Comparison of ENCODE assay signal across 16 mouse cellular contexts in genomic region chr5:6881396-6881795, GRCm38 (mm10).
"Had no signal": no experiment of that assay in that cellular context is flagged by ENCODE, and none has a peak within 500 bp of the region (broad histone marks: within the 10 kb centered on the region; RNA-seq: fewer than 3 reads in every experiment).

No protein-coding gene starts in this region.

- H3K4me2 ChIP-seq: heart, embryonic 11.5 days; heart, embryonic 12.5 days; heart, embryonic 13.5 days; heart, embryonic 15.5 days; hindbrain, embryonic 12.5 days; hindbrain, embryonic 13.5 days; hindbrain, embryonic 14.5 days; hindbrain, embryonic 15.5 days; kidney, embryonic 15.5 days had no signal

- ATAC-seq: hindbrain, embryonic 16.5 days; hindbrain, postnatal 0 days had no signal

- H3K36me3 ChIP-seq: heart, embryonic 10.5 days; heart, embryonic 12.5 days; heart, embryonic 13.5 days; heart, embryonic 15.5 days; hindbrain, embryonic 10.5 days; hindbrain, embryonic 12.5 days; hindbrain, embryonic 13.5 days; hindbrain, embryonic 15.5 days; kidney, embryonic 15.5 days had no signal

- H3K4me1 ChIP-seq: heart, embryonic 10.5 days; heart, embryonic 12.5 days; heart, embryonic 13.5 days; heart, embryonic 15.5 days; hindbrain, embryonic 10.5 days; hindbrain, embryonic 12.5 days; hindbrain, embryonic 13.5 days; hindbrain, embryonic 15.5 days; kidney, embryonic 15.5 days had no signal

- H3K4me3 ChIP-seq: heart, embryonic 10.5 days; heart, embryonic 12.5 days; heart, embryonic 13.5 days; heart, embryonic 15.5 days; hindbrain, embryonic 10.5 days; hindbrain, embryonic 12.5 days; hindbrain, embryonic 13.5 days; hindbrain, embryonic 15.5 days; kidney, embryonic 15.5 days; layer of hippocampus, adult 2 months; left cerebral cortex, adult 2 months had no signal

- H3K27ac ChIP-seq: heart, embryonic 10.5 days; heart, embryonic 13.5 days; heart, embryonic 15.5 days; hindbrain, embryonic 10.5 days; hindbrain, embryonic 12.5 days; hindbrain, embryonic 13.5 days; hindbrain, embryonic 14.5 days; hindbrain, embryonic 15.5 days; hindbrain, postnatal 0 days; kidney, embryonic 15.5 days; kidney, postnatal 0 days; layer of hippocampus, adult 2 months; left cerebral cortex, adult 2 months had no signal

- H3K9me3 ChIP-seq: heart, embryonic 10.5 days; heart, embryonic 12.5 days; heart, embryonic 13.5 days; heart, embryonic 15.5 days; hindbrain, embryonic 10.5 days; hindbrain, embryonic 12.5 days; hindbrain, embryonic 13.5 days; hindbrain, embryonic 15.5 days; kidney, embryonic 15.5 days had no signal

- H3K27me3 ChIP-seq: heart, embryonic 12.5 days; heart, embryonic 13.5 days; heart, embryonic 15.5 days; hindbrain, embryonic 12.5 days; hindbrain, embryonic 13.5 days; hindbrain, embryonic 15.5 days; kidney, embryonic 15.5 days had no signal

- H3K9ac ChIP-seq: heart, embryonic 12.5 days; heart, embryonic 13.5 days; heart, embryonic 15.5 days; hindbrain, embryonic 12.5 days; hindbrain, embryonic 13.5 days; hindbrain, embryonic 14.5 days; hindbrain, embryonic 15.5 days; kidney, embryonic 15.5 days had no signal
